Mouse (Mus musculus): ENCODE measurements around the gene Grasp.

Gene Grasp

DNA sequence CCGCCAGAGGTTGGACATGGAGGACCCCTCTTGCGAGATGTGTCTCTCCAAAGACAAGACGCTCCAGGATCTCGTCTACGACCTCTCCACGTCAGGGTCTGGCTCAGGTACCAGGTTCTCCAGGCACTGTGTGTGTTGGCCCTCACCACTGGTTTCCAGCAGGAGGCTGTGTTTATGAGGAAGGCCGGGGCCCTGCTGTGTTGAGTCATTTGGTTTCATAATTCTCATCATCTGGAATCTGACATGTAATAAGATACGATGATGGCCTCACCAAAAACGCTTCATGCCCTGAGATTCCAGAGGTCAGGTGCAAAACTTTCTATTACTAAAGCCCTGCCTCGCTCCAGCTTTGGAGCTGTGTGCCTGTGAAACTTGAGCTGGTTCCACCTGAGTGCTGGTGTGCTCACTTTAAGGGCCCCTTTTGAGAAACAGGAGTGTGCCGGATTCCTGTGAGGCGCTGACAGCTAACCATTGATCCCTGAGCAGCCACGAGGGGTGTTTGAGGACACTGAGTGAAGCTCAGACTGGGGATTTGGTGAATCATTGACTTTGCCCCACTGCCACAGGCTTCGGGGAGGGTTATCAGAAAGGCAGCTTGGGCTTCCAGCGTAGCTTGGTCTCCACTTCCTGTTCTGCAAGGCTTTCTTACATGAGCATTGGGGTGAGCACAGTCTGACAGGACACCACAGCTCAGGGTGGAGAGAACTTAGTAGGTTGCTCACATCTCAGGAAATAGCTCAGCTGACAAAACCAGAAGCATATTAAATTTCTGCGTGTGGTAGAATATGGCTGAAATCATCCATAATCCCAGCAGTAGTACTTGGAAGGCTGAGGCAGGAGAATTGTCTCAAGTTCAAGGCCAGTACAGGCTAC, 28.8 kb upstream of the Grasp start:
- no peak for DNase-seq

DNA sequence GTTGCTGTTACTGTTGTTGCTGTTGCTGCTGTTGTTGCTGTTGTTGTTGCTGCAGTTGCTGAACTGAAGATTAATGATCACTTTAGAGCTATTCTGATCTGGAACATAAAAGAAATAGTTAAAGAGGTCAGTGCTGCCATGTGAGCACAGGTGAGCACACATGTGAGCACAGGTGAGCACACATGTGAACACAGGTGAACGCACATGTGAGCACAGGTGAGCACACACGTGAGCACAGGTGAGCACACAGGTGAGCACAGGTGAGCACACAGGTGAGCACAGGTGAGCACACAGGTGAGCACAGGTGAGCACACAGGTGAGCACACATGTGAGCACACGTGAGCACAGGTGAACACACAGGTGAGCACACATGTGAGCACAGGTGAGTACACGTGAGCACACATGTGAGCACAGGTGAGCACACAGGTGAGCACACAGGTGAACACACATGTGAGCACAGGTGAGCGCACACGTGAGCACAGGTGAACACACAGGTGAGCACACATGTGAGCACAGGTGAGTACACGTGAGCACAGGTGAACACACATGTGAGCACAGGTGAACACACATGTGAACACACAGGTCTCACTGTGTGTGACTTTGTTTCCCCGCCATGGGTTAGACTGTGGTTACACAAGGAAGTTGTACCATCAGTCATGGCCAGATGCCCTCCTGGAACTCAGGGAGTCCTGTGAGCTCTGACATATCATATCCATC, 27.8 kb upstream of the Grasp start:
- DNase-seq = no peak

DNA sequence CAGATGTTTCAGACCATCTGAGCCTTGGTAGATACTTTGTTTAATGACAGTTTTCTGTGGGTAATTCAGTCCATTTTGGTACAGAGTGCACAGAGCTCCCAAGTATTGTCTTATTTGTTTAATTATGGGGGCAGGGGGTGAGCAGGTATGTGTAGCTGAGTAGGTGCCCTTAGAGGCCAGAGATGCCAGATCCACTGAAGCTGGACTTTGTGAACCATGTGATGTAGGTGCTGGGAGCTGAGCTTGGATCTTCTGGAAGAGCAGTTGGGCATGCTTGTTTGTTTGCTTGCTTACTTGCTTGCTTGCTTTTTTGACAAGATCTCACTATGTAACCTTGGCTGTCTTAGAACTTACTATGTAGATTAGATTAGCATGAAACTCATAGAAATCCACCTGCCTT, 27.0 kb upstream of the Grasp start:
- no peak for DNase-seq

DNA sequence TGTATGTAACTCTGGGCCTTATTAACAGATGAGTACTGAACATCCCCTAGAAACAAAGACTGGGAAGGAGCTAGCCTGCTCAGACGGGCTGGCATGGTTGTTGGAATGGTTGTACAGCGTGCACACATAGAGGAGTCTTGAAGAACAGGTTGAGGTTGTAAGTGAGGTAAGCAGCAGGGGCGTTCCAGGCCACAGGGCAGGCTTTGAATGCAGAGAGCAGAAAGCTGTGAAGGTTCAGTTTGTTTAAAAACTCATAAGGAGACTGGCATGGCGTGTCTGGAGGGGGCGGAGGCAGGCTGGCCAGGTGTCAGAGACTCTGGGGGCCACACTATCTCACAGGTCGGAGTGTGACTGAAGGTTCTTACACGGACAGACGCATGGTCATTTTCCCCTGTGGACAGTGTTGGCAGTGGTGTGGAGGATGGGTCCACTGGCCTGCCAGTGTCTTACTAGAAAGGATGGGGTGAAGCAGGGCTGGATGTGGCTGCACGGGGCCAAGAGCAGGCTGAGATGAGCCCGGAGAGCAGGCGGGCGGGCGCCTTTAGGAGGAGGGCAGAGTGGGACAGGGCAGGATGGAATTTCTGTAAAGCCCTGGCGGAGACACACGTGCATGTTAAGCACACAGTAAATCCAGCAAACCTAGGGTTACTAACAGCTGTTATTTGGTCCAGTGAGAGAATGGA, 26.4 kb upstream of the Grasp start:
- DNase-seq = no peak

DNA sequence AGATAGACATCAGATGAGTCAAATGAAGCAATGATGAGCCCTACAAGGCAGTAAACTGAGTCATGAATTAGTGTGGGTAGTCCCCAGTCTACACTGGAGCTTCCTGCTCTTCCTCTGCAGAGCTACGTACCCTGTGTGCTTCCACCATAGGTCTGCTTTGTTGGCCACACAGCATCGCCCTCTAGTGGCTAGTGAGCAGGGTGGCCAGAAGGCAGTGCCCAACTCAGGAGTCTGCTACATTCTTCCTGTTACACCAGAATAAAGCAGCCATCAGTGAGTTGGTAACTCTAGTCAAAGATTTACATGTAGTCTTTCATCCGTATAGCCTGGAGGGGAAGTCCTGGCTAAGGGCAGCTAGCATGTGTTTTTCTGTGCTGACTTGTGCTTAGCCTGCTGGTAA, 25.8 kb upstream of the Grasp start:
- peak; percentile 69 to 75 for DNase-seq

DNA sequence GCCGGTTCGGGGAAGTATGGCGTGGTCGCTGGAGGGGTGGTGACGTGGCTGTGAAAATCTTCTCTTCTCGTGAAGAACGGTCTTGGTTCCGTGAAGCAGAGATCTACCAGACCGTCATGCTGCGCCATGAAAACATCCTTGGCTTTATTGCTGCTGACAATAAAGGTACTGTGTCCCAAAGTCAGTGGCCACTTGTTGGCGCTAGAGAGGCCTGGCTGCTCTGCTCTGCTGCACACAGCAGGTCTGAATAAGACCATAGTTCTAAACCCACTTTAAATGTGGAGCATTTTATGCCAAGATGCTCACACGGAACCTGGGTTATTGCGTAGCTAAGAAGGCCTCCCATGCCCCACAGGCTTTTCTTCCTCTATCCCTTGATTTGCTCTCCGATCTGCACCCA, 25.1 kb upstream of the Grasp start:
- DNase-seq = peak in 1 of 2 experiments; percentile 58

DNA sequence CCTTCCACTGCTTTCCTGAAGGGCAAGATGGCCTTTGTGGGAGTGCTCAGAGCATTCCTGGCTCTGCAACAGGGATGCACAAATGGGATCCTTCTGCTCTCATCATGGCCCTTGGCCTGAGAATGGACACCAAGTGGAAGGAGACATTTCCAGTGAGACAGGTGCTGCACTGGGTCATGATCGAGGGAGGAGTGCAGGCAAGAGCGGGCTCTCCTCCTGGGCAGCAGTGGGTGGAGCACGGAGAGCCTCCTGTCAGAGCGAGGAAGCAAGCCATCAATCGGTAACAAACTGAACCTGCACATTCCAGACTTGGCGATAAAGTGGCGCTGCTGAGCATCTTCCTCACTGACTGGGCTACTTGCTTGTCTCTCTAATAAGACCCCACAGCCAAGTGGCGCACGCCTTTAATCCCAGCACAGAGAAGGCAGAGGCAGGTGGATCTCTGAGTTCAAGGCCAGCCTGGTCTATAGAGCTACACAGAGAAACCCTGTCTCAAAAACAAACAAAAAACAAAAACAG, 23.2 kb upstream of the Grasp start:
- peak; percentile 50 to 51 for DNase-seq

DNA sequence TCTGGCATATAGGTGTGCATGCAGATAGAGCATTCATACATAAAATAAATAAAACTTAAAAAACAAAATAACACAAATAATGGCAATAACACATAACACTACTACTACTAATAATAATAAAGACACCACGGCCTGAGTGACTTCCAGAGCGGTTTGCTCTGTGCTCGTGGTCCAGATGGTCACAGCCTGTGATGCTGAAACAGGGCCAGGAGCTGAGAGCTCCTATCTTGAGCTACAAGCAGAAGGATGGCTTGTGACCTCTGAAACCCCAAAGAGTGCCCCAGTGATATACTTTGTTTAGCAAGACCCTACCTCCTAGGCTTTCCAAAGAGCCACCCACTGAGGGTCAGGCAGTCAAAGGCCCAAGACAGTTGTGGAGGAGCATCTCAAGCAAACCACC, 22.6 kb upstream of the Grasp start:
- DNase-seq = peak; percentile 76 to 85

DNA sequence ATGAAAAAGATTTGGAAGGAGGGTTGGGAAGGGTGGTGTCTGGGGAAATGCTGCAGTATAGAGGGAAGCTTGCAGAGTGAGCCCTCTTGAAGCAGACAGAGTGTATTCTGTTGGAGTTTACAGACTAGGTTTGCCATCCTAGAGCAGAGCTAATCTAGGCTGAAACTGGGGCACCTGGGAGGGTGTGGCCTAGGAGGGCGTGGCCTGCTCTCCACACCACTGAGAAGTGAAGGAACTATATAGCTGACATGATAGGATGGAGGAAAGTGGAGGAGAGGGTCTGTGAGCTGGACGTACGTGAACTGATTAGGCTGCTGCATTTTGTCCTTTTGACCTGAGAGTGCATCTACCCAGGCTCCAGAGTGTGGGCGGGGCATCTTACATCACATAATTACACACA, 20.3 kb upstream of the Grasp start:
- DNase-seq = no peak

DNA sequence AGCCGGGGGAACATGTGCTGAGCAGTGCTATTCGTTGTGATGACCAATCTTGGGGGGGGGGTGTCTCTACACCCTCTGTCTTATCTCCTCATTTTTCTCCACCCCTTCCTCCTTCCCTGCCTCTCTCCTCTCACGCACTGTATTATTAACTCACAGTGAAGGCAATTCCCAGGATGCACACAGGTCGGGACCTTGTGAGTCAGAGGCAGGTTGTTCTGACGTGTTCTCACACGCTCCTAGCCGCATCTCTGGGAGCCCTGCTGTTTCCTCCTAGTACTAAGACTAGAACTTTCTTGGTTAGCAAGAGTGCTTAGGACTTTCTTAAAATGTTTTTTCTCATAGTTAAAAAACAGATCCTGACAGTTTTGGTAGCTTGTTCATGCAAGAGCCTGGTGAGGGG, 19.2 kb upstream of the Grasp start:
- DNase-seq = no peak

DNA sequence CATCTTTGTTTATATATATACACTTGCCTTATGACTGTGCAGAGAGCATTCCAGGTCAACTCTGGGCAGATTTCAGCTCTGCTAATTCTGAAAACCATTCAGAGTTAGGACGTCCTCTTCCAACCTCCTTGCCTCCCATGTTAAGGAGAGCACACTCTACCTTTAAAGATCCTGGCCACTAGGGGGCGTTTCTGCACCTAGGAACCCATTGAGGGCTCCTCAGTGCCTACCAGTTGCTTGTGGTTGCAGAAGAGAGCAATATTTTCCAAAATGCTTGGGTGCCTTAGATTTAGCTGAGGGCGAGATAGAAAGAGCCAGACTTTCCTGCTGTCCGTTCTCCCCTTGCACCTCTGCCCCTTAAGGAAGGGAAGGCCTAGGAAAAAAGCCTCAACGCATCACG, 13.8 kb upstream of the Grasp start:
- peak; percentile 65 to 81 for DNase-seq

DNA sequence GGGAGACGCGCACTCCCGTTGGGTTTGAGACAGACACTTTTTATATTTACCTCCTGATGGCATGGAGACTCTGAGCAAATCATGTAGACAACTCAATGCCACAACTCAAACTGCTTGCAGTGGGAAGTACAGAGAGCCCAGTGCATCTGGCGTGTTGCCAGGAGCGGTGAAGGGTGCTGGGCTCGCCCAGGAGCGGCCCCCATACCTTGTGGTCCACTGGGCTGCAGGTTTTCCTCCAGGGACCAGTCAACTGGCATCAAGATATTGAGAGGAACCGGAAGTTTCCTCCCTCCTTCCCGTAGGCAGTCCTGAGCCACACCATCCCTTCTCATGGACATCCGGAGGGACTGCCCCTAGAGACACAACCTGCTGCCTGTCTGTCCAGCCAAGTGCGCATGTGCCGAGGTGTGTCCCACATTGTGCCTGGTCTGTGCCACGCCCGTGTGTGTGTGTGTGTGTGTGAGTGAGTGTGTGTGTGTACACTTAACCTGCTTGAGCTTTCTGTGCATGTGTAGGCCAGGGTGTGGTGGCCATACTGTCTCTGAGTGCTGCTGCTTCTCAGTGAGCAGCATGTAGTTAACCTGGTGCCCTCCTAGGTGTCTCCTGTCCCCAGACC, 12.9 kb upstream of the Grasp start:
- peak; percentile 33 to 43 for DNase-seq

DNA sequence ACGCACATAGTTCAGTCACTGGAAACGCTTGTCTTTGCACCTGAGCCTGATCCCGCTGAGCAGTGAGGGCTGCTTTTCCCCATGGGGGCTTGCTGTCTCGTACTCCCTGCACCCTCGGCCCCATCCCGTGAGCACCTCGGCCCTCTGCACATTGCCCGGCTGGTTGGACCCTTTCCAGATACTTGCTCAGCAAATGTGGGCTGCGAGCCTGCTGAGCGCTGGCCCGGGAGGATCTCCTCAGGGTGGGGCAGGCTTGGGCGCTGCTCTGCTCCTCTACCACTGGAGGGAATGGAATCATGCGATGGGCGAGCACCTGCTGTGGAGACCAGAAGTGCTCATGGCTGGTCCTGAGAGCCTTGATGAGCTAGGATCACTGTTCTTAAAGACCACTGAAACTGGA, 11.6 kb upstream of the Grasp start:
- peak; percentile 24 to 53 for DNase-seq

DNA sequence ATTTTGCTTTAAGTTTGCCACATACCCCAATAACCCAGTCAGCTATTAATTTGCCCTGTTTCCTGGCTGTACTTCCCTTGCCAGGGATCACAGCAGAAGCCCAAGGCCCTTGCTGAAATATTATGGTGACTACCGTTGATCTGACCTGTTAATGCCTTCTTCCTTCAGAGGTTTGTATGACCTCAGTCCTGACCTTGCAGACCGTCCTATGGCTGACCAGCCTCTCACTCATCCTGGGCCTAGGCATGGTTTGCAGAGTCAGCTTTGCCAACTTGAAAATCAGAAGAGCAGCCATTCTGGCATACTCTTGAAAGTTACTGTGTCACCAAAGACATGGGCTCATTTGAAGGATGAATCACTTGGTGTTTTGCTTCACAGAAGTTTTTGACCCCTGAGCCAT, 8.9 kb upstream of the Grasp start:
- no peak for DNase-seq

DNA sequence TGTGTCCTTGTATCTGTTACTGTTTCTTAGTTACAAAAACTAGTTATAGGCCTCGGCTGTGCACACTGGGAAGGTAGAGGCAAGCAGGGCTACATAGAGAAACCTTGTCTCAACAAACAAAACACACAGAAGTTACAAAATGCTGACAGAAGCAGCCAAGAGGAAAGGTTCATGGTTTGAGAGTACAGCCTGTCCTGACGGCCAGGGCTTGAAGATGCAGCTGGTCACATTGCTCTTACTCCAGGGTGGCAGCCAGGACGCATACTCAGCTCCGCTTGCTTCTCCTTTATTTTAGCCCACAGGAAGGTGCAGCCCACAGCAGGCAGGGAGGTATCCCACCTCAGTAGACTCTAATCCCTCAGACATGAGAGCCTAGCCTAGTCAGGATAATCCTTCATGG, 8.0 kb upstream of the Grasp start:
- DNase-seq = no peak

DNA sequence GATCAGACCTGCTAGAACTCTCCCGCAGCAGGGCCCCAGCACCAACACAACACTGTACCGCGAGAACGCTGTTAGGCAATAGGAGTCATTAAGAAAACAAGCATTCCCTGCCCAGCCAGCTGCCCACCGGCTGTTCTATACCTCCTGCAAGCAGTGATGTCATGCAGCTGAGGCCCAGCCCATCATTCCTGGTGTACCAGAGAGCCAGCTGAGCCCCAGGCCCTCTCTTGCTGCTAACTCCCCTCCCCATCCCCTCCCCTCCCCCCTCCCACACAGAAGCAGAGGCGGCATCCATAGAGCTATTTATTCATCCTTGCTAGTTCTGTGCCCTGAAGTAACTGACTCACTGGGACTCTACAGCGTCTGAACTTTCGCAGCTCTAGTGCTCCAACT, 3.1 kb upstream of the Grasp start:
- no peak for DNase-seq

DNA sequence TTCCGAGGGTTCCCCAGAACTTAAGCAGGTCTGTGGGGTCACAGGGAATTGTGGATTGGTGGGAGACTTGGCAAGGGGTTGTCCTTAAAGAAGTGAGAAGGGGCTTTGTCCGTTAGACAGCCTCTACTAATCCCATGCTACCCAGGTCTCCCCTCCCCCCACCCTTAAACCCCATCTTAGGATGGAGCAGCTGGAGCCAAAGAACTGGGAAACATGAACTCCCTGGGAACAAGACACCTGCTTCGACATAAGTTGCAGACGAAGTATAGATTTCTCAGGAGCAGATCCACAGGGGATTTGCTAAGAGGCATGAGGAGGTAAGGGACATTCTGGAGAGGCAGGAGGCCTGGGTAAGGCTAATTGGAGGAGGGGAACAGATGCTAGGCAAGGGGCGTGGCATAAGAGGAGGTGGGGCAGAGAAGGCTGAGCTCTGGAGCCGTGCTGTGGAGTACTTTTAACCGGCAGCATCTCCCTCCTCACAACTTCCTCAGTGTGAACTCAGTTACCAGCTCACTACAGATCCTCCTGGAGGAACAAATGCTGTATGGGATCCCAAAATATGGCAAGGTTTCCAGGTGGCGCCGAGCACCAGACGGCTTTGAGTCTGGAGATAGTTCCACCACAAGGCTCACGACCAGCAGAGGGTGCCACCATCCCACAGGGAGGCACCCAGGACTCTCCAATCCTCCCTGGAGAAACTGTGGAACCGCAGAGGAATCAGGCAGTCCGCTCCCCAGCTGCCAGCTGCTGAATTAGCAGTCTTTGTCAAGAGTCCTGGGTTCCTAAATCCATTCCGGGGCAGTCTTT, 2.5 kb upstream of the Grasp start:
- DNase-seq = peak; percentile 91 to 95

DNA sequence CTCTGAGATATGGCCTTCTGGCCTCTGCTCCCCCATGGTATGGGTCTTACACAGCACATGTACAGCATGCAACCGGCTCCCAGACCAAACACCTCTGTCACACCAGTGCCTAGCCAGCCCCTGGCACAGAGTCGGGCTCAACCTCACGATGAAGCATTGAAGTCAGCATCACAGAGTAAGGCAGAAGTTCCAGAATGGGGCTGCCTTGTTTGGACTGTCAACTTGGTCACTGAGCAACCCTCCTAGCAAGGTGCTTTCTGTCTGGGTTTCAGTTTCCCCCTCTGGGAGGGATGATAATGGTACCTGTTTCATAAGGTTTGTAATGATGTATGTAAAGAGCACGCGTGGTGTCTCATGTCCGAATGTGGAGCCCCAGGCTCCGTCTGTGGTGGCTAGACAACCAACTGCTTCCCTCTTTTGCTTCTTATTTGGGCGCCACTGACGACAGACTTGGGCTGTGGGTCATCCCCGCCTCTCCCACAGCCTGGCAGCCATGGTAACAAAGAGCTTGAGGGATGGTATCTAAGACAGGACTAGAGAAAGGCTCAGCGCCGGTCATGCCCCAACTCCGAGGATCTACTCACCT, 998 bp upstream of the Grasp start:
- DNase-seq = no peak

DNA sequence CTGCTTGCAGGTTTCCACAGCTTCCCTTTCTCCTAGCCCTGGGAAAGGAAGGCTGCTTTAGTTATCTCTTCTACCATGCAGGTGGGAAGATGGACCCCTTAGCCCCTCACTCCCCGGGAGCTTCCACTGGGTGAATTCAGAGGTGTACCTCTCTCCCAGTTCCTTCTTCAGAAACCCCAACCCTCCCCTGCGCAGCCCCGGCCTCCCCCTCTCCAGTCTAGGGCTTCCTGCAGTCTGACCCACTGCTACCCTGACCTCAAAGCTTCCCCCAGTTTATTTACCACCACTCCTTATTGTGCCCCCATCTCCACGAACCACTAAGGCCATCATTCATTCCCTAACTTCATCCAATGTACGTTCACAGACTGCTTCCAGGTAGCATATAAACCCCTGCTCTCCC, 392 bp upstream of the Grasp start:
- DNase-seq = no peak

DNA sequence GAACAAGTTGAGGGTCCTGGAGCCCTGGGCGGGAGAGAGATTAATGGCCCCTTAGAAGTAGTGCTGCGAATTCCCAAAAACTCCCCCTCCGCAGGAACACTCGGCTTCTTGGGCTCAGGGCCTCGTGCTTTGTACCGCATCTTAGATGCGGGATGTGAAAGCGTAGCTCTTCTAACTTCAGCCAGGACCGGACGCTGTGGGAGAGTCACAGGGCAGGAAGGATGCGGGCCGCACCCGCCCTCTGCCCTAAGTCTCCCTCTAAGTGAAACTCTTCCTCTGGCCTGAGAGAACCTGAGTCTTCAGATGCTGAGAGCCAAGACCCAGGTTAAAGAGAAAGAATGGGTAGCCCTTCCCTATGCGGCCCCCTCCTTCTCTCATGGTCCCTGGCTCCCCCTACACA, 989 bp downstream of the Grasp start:
- no peak for DNase-seq

DNA sequence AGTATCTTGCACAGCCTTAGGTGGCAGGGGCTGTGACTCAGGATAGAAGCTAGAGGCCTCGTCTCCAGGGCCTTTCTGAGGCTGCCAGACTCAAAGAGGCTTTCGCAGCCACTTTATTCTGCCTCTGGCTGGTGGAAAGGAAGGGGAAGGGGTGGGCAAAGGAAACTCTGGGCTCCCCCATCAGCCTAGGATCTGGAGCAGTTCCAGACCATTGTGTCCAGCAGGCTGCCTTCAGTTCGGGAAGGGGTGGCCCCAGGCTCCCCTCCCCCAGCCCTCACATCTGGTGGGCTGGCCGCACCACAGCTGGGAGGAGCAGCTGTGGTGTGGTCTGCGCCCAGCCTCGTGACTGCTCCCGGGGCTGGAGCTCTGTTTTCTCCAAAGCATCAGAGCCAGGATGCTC, 4.0 kb downstream of the Grasp start:
- no peak for DNase-seq
